Mouse (Mus musculus): ENCODE measurements around the gene Odaph.

DNA sequence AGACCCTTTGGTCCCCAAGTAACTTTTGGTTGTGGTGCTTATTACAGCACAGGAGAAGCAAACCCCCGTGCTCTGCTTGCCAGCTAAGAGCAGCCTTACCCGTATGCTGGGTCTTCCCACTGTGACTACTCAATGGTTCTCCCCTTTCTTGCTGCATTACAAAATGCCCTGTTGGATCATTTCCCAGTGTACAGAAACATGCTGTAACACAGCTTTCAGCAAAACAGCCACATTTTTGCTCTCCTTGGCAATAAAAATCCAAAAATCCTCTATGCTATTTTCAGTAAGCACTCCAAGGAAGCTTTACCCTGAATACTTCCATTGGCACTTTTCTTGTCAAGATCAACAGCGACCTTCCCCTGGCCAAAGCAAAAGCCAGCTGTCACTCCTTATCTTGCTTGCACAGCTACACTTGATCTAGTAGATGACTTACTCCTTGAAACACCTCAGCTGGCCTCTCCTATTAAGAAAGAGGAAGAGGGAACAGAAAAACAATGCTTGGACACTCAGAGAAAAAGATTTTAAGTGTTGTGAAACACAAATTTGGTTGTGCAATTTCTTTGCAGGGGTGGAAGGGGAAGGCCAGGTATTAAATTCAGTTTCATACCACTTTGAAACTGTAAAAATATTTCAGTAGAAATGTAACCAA is 26.5 kb upstream of the Odaph start:
- TF ChIP-seq RAD21 (IDR thresholded peaks at IDR 0.05; ENCODE audit: low read depth, low read length) (no peak), CTCF (conservative IDR thresholded peaks at IDR 0.05 in 1 of 2, IDR thresholded peaks at IDR 0.05 in 1 of 2; ENCODE audit: low read depth in 2 of 2, low read length in 2 of 2) (no peak), HCFC1 (IDR thresholded peaks at IDR 0.05; ENCODE audit: low read depth, low read length) (no peak)
